Mouse (Mus musculus): Measurements from ENCODE around the gene Rnf130.
A peak's percentile ranks its signal among the peaks of the same experiment; 100 is the strongest.

Gene Rnf130

GRCm38 (mm10) chr11:50024833-50025720 lies at the start of gene Rnf130:
Gene Rnf130, plus strand, starts transcription at chr11:50025346.
- DNase-seq (ENCODE audit: low spot score) = peak; percentile 89

GRCm38 (mm10) chr11:49977963-49978568 lies 47.1 kb upstream of the Rnf130 start:
- DNase-seq (ENCODE audit: low spot score) = no peak

GRCm38 (mm10) chr11:49978935-49979334 lies 46.2 kb upstream of the Rnf130 start:
- no peak for DNase-seq (ENCODE audit: low spot score)

- DNase-seq (ENCODE audit: low spot score) = no peak
Observed at GRCm38 (mm10) chr11:49980681-49981235, 44.4 kb upstream of the Rnf130 start.

GRCm38 (mm10) chr11:49981321-49981963 lies 43.7 kb upstream of the Rnf130 start:
- DNase-seq (ENCODE audit: low spot score) = peak; percentile 21

- no peak for DNase-seq (ENCODE audit: low spot score)
Observed at GRCm38 (mm10) chr11:49982094-49982493, 43.1 kb upstream of the Rnf130 start.

GRCm38 (mm10) chr11:49982881-49983280 lies 42.3 kb upstream of the Rnf130 start:
- DNase-seq (ENCODE audit: low spot score) = no peak

- DNase-seq (ENCODE audit: low spot score) = no peak
Observed at GRCm38 (mm10) chr11:49983875-49984552, 41.1 kb upstream of the Rnf130 start.

- DNase-seq (ENCODE audit: low spot score) = peak; percentile 44
Observed at GRCm38 (mm10) chr11:49985009-49985408, 40.1 kb upstream of the Rnf130 start.

GRCm38 (mm10) chr11:49986277-49987036 lies 38.7 kb upstream of the Rnf130 start:
- peak; percentile 72 for DNase-seq (ENCODE audit: low spot score)

- no peak for DNase-seq (ENCODE audit: low spot score)
Observed at GRCm38 (mm10) chr11:49994536-49994935, 30.6 kb upstream of the Rnf130 start.

GRCm38 (mm10) chr11:49996398-49996797 lies 28.7 kb upstream of the Rnf130 start:
- no peak for DNase-seq (ENCODE audit: low spot score)

- DNase-seq (ENCODE audit: low spot score) = no peak
Observed at GRCm38 (mm10) chr11:49997321-49997720, 27.8 kb upstream of the Rnf130 start.

- DNase-seq (ENCODE audit: low spot score) = no peak
Observed at GRCm38 (mm10) chr11:50002853-50003252, 22.3 kb upstream of the Rnf130 start.

GRCm38 (mm10) chr11:50007776-50008175 lies 17.4 kb upstream of the Rnf130 start:
- DNase-seq (ENCODE audit: low spot score) = no peak

GRCm38 (mm10) chr11:50008231-50008630 lies 16.9 kb upstream of the Rnf130 start:
- no peak for DNase-seq (ENCODE audit: low spot score)

- no peak for DNase-seq (ENCODE audit: low spot score)
Observed at GRCm38 (mm10) chr11:50013016-50013415, 12.1 kb upstream of the Rnf130 start.

- no peak for DNase-seq (ENCODE audit: low spot score)
Observed at GRCm38 (mm10) chr11:50016503-50016902, 8.6 kb upstream of the Rnf130 start.

- DNase-seq (ENCODE audit: low spot score) = no peak
Observed at GRCm38 (mm10) chr11:50017511-50017910, 7.6 kb upstream of the Rnf130 start.

- no peak for DNase-seq (ENCODE audit: low spot score)
Observed at GRCm38 (mm10) chr11:50018848-50019247, 6.3 kb upstream of the Rnf130 start.

- DNase-seq (ENCODE audit: low spot score) = no peak
Observed at GRCm38 (mm10) chr11:50022085-50022484, 3.1 kb upstream of the Rnf130 start.
